Mouse (Mus musculus) intestine, postnatal 0 days (tissue): ENCODE measurements at regions not wholly inside any gene's neighbourhood (a gene's known extent, or its start where the extent isn't known, plus 50 kb on each side); places are given as distances from the start of the nearest gene placed in this dataset.
A peak's percentile ranks its signal among the peaks of the same experiment; 100 is the strongest.

Experiments
- ATAC-seq: fragments of 200-750 bp; cut with Nextera tagmentation; 2 replicates; pipeline ENCODE4 v1.8.0; 2017; ENCODE audit warnings: mild to moderate bottlenecking, moderate TSS enrichment, moderate library complexity
- H3K27ac ChIP-seq: fragments of 300-500 bp; sonication (generic); 2 replicates; pipeline ENCODE4 v1.5.1; 2014; ENCODE audit warnings: mild to moderate bottlenecking, low read depth, low read length, moderate library complexity
- H3K27me3 ChIP-seq: fragments of 300-500 bp; sonication (generic); replicated peaks from 2 replicates; pipeline ENCODE4 v1.6.1; 2014; ENCODE audit warnings: low read length, mixed read lengths; ENCODE audit not compliant: control insufficient read depth, insufficient read depth
- H3K36me3 ChIP-seq: fragments of 300-500 bp; sonication (generic); 2 replicates; pipeline ENCODE4 v1.6.1; 2014; ENCODE audit warnings: mild to moderate bottlenecking, moderate library complexity; ENCODE audit not compliant: control insufficient read depth, insufficient read depth
- H3K4me1 ChIP-seq: fragments of 300-500 bp; sonication (generic); replicated peaks from 2 replicates; pipeline ENCODE4 v1.6.1; 2014; ENCODE audit warnings: antibody characterized with exemption, low read length, mixed read lengths; ENCODE audit not compliant: control insufficient read depth, insufficient read depth
- H3K4me2 ChIP-seq: fragments of 300-500 bp; sonication (generic); replicated peaks from 2 replicates; pipeline ENCODE4 v1.6.1; 2014; ENCODE audit warnings: low read depth, mild to moderate bottlenecking, moderate library complexity
- H3K4me3 ChIP-seq: fragments of 300-500 bp; sonication (generic); 2 replicates; pipeline ENCODE4 v1.5.1; 2014; ENCODE audit warnings: low read depth, low read length
- H3K9ac ChIP-seq: fragments of 300-500 bp; sonication (generic); 2 replicates; pipeline ENCODE4 v1.6.1; 2014; ENCODE audit warnings: mild to moderate bottlenecking, low read depth, low read length
- H3K9me3 ChIP-seq: fragments of 300-500 bp; sonication (generic); 2 replicates; pipeline ENCODE4 v1.6.1; 2016; ENCODE audit warnings: mixed run types; ENCODE audit not compliant: control insufficient read depth
- CTCF ChIP-seq: sonication (generic); IDR thresholded peaks from 2 replicates; pipeline ENCODE4 v1.5.1; 2016; ENCODE audit warnings: low read depth, mild to moderate bottlenecking, control low read depth, antibody characterized with exemption, moderate library complexity
- WGBS: fragments of 180-500 bp; shearing (Covaris S2); extraction: QIAGEN DNeasy Blood & Tissue Kit; methylation state at CpG from one replicate; pipeline ENCODE4 v1.1.7; 2014; 5-methylcytosine and 5-hydroxymethylcytosine counted together

GRCm38 (mm10) chr3:147260958-147261595 lies 408.9 kb downstream of the Ttll7 start:
- 78% methylated on average over 10 of the region's 10 CpGs for WGBS
- Histone ChIP-seq H3K9ac (no peak overlapping the region), H3K9me3 (no peaks in the 10 kb centered on the region), H3K36me3 (no peaks in the 10 kb centered on the region), H3K4me3 (no peak overlapping the region), H3K4me2 (no peak overlapping the region), H3K4me1 (0 out of 2 replicates have a peak, but pooled peaks cover under 1% of the 10 kb centered on the region), H3K27me3 (no peaks in the 10 kb centered on the region), H3K27ac (no peak overlapping the region)
- ATAC-seq, result no peak
- TF ChIP-seq CTCF, result no peak

GRCm38 (mm10) chr3:147266556-147266955 lies 414.4 kb downstream of the Ttll7 start:
- TF ChIP-seq CTCF, result no peak
- H3K27me3 ChIP-seq, result no peaks in the 10 kb centered on the region
- H3K36me3 ChIP-seq, result no peaks in the 10 kb centered on the region
- H3K4me3 ChIP-seq, result no peak overlapping the region
- 49% methylated on average over 5 of the region's 5 CpGs for WGBS
- no peak overlapping the region for H3K27ac ChIP-seq
- no peaks in the 10 kb centered on the region for H3K9me3 ChIP-seq
- no peak for ATAC-seq
- H3K9ac ChIP-seq, result no peak overlapping the region
- 0 out of 2 replicates have a peak, but pooled peaks cover 3% of the 10 kb centered on the region for H3K4me1 ChIP-seq
- H3K4me2 ChIP-seq, result no peak overlapping the region

DNA sequence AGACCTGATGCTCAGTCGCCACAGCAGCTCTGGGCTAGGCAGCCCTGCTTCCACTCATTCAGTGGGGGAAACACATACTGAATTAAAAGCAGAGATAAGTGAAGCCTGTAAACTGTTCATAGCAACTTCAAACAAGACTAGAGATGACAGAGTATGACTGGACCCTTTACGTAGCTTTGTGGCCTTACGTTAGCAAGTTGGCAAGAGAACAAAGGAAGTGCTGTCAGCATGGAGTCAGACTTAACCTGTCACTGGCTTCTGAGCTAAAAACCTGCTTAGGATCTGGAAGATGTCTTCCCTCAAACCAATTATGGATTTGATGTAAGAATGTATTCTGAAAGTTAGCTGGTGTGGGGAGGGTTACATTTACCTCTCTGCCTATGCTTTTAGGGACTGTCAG lies 421.3 kb downstream of the Ttll7 start:
- no peak for ATAC-seq
- H3K4me2 ChIP-seq, result no peak overlapping the region
- H3K4me3 ChIP-seq, result no peak overlapping the region
- no peaks in the 10 kb centered on the region for H3K36me3 ChIP-seq
- H3K9me3 ChIP-seq, result no peaks in the 10 kb centered on the region
- WGBS, result 77% methylated on average over 3 of the region's 3 CpGs
- no peaks in the 10 kb centered on the region for H3K4me1 ChIP-seq
- no peak overlapping the region for H3K9ac ChIP-seq
- no peak for TF ChIP-seq CTCF
- no peak overlapping the region for H3K27ac ChIP-seq
- no peaks in the 10 kb centered on the region for H3K27me3 ChIP-seq

GRCm38 (mm10) chr3:147278602-147279001 lies 426.4 kb downstream of the Ttll7 start:
- Histone ChIP-seq H3K27ac (no peak overlapping the region), H3K9ac (no peak overlapping the region), H3K4me1 (no peaks in the 10 kb centered on the region), H3K9me3 (no peaks in the 10 kb centered on the region), H3K4me3 (no peak overlapping the region), H3K27me3 (no peaks in the 10 kb centered on the region), H3K36me3 (no peaks in the 10 kb centered on the region), H3K4me2 (no peak overlapping the region)
- ATAC-seq, result no peak
- no peak for TF ChIP-seq CTCF

- 32% methylated on average over 9 of the region's 9 CpGs for WGBS
Measured at GRCm38 (mm10) chr3:147283724-147284123, 431.6 kb downstream of the Ttll7 start.

GRCm38 (mm10) chr3:147284357-147284756 lies 432.2 kb downstream of the Ttll7 start:
- Histone ChIP-seq H3K4me2 (no peak overlapping the region), H3K36me3 (no peaks in the 10 kb centered on the region), H3K27ac (no peak overlapping the region), H3K27me3 (no peaks in the 10 kb centered on the region), H3K4me1 (no peaks in the 10 kb centered on the region), H3K9me3 (no peaks in the 10 kb centered on the region), H3K4me3 (no peak overlapping the region), H3K9ac (no peak overlapping the region)
- 94% methylated on average over 4 of the region's 4 CpGs for WGBS
- no peak for ATAC-seq
- no peak for TF ChIP-seq CTCF

More at GRCm38 (mm10) chr3:147283724-147284123, 431.6 kb downstream of the Ttll7 start:
- Histone ChIP-seq H3K9ac (no peak overlapping the region), H3K4me2 (no peak overlapping the region), H3K27me3 (no peaks in the 10 kb centered on the region), H3K36me3 (no peaks in the 10 kb centered on the region), H3K9me3 (no peaks in the 10 kb centered on the region), H3K4me1 (no peaks in the 10 kb centered on the region), H3K27ac (no peak overlapping the region), H3K4me3 (no peak overlapping the region)
- ATAC-seq, result 0 out of 2 replicates have a peak, but pooled peaks have one; percentile 28
- TF ChIP-seq CTCF, result no peak

DNA sequence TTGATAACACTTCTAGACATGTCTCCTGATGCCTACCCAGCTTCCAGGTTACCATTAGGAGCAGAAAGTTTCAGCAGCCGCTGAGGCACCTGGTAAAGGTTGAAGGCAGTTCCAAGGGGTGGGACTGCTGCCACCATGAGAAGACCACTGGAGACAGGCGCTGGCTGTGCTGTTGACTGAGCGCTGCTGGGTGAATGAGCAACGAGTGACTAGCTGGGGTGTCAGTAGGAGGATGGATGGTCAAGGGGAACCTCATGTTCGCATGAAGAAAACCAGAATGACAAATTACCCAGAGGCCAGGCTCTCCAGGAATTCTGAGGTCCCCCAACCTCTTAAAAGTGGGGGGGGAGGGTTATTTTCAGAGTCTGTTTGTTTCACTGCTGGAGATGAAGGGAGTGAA lies 433.3 kb downstream of the Ttll7 start:
- 59% methylated on average over 5 of the region's 5 CpGs for WGBS
- H3K9ac ChIP-seq, result no peak overlapping the region
- no peak for TF ChIP-seq CTCF
- ATAC-seq, result no peak
- H3K27ac ChIP-seq, result no peak overlapping the region
- H3K27me3 ChIP-seq, result no peaks in the 10 kb centered on the region
- H3K4me2 ChIP-seq, result no peak overlapping the region
- no peaks in the 10 kb centered on the region for H3K9me3 ChIP-seq
- no peaks in the 10 kb centered on the region for H3K36me3 ChIP-seq
- no peaks in the 10 kb centered on the region for H3K4me1 ChIP-seq
- no peak overlapping the region for H3K4me3 ChIP-seq
